Mouse (Mus musculus) stomach, embryonic 14.5 days (tissue): Measurements from ENCODE around the gene Cyp4f17. TPM values are rescaled to one million over a fixed set of nuclear protein-coding genes. Genes with fewer than 3 reads are reported as not detected.
"Not testable (repeated sequence)": the region's sequence is repeated elsewhere in the genome, so short reads cannot be mapped to it uniquely, and the experiment has no call there.

ENCODE experiments used
- ATAC-seq: fragments of 200-750 bp; cut with Nextera tagmentation; 2 replicates; pipeline ENCODE4 v1.8.0; 2017; ENCODE audit warnings: low read depth, moderate TSS enrichment; ENCODE audit not compliant: insufficient number of reproducible peaks, insufficient read depth, low FRiP score
- H3K27ac ChIP-seq: fragments of 300-500 bp; sonication (generic); 2 replicates; pipeline ENCODE4 v1.5.1; 2014; ENCODE audit warnings: mild to moderate bottlenecking, low read length, moderate library complexity, mixed read lengths
- H3K27me3 ChIP-seq: fragments of 300-500 bp; sonication (generic); 2 replicates; pipeline ENCODE4 v1.6.1; 2014; ENCODE audit warnings: low read length, control low read depth, mixed read lengths; ENCODE audit not compliant: control insufficient read depth, insufficient read depth
- H3K36me3 ChIP-seq: fragments of 300-500 bp; sonication (generic); 2 replicates; pipeline ENCODE4 v1.6.1; 2014; ENCODE audit warnings: mild to moderate bottlenecking, control low read depth, low read length, moderate library complexity, mixed read lengths; ENCODE audit not compliant: control insufficient read depth, insufficient read depth
- H3K4me1 ChIP-seq: fragments of 300-500 bp; sonication (generic); 2 replicates; pipeline ENCODE4 v1.6.1; 2014; ENCODE audit warnings: low read length, control low read depth, mixed read lengths; ENCODE audit not compliant: control insufficient read depth, insufficient read depth
- H3K4me2 ChIP-seq: fragments of 300-500 bp; sonication (generic); replicated peaks from 2 replicates; pipeline ENCODE4 v1.6.1; 2014; ENCODE audit warnings: low read depth, low read length, control low read depth
- H3K4me3 ChIP-seq: fragments of 300-500 bp; sonication (generic); 2 replicates; pipeline ENCODE4 v1.5.1; 2014; ENCODE audit warnings: low read depth, low read length, control low read depth
- H3K9ac ChIP-seq: fragments of 300-500 bp; sonication (generic); replicated peaks from 2 replicates; pipeline ENCODE4 v1.6.1; 2014; ENCODE audit warnings: low read depth, mild to moderate bottlenecking, control low read depth, low read length, moderate library complexity, mixed read lengths
- H3K9me3 ChIP-seq: fragments of 300-500 bp; sonication (generic); 2 replicates; pipeline ENCODE4 v1.6.1; 2016; ENCODE audit warnings: low read depth, low read length, control low read depth; ENCODE audit not compliant: control insufficient read depth
- WGBS: fragments of 180-500 bp; shearing (Covaris S2); extraction: QIAGEN DNeasy Blood & Tissue Kit; methylation state at CpG from one replicate; pipeline ENCODE4 v1.1.7; 2014; 5-methylcytosine and 5-hydroxymethylcytosine counted together
- polyA plus RNA-seq: library from polyadenylated mRNA; unstranded; fragments of >200 nt; fragmentation: Nextera tagmentation; extraction: Ambion mirVana; gene quantifications from 2 replicates; pipeline ENCODE4 v1.2.1, GENCODE M21; 2014

The Cyp4f17 gene
- polyA plus RNA-seq, 1 experiment from 2014 or later, result 10.6 TPM

- WGBS, result 83% methylated on average over 5 of the region's 5 CpGs
- no peak overlapping the region for H3K9ac ChIP-seq
- H3K27me3 ChIP-seq, result no peaks in the 10 kb centered on the region
- no peaks in the 10 kb centered on the region; the same call in 1 of the 2 replicates for H3K36me3 ChIP-seq
- no peak for ATAC-seq
- H3K9me3 ChIP-seq, result no peaks in the 10 kb centered on the region
- no peak overlapping the region for H3K4me3 ChIP-seq
- no peak overlapping the region for H3K27ac ChIP-seq
- no peaks in the 10 kb centered on the region for H3K4me1 ChIP-seq
- no peak overlapping the region for H3K4me2 ChIP-seq
Observed at GRCm38 (mm10) chr17:32521981-32522380, 16.1 kb downstream of the Cyp4f17 start.

GRCm38 (mm10) chr17:32522386-32522785 lies 16.5 kb downstream of the Cyp4f17 start:
- H3K4me3 ChIP-seq, result no peak overlapping the region
- no peaks in the 10 kb centered on the region for H3K9me3 ChIP-seq
- no peak overlapping the region for H3K4me2 ChIP-seq
- no peak overlapping the region for H3K9ac ChIP-seq
- ATAC-seq, result no peak
- H3K27ac ChIP-seq, result no peak overlapping the region
- no peaks in the 10 kb centered on the region for H3K27me3 ChIP-seq
- H3K4me1 ChIP-seq, result no peaks in the 10 kb centered on the region
- no peaks in the 10 kb centered on the region; the same call in 1 of the 2 replicates for H3K36me3 ChIP-seq
- 91% methylated on average over 4 of the region's 4 CpGs for WGBS

GRCm38 (mm10) chr17:32522816-32523215 lies 17.0 kb downstream of the Cyp4f17 start:
- Histone ChIP-seq H3K4me1 (no peaks in the 10 kb centered on the region), H3K4me3 (no peak overlapping the region), H3K9me3 (no peaks in the 10 kb centered on the region), H3K9ac (no peak overlapping the region), H3K27ac (no peak overlapping the region), H3K4me2 (no peak overlapping the region), H3K36me3 (no peaks in the 10 kb centered on the region; the same call in 1 of the 2 replicates), H3K27me3 (no peaks in the 10 kb centered on the region)
- WGBS, result 87% methylated on average over 5 of the region's 5 CpGs
- ATAC-seq, result no peak

- Histone ChIP-seq H3K4me2 (no peak overlapping the region), H3K9me3 (no peaks in the 10 kb centered on the region), H3K27me3 (no peaks in the 10 kb centered on the region), H3K9ac (no peak overlapping the region), H3K4me3 (no peak overlapping the region), H3K27ac (no peak overlapping the region), H3K4me1 (no peaks in the 10 kb centered on the region), H3K36me3 (no peaks in the 10 kb centered on the region; the same call in 1 of the 2 replicates)
- WGBS, result 87% methylated on average over 11 of the region's 11 CpGs
- ATAC-seq, result no peak
Observed at GRCm38 (mm10) chr17:32523895-32524294, 18.0 kb downstream of the Cyp4f17 start.

GRCm38 (mm10) chr17:32526341-32526740 lies 20.5 kb downstream of the Cyp4f17 start:
- not testable (repeated sequence) for H3K9me3 ChIP-seq, ATAC-seq, H3K4me1 ChIP-seq, H3K4me2 ChIP-seq, H3K4me3 ChIP-seq, H3K36me3 ChIP-seq, H3K27ac ChIP-seq, H3K9ac ChIP-seq, H3K27me3 ChIP-seq
- WGBS, result 86% methylated on average over 1 of the region's 1 CpGs

GRCm38 (mm10) chr17:32527748-32528147 lies 21.9 kb downstream of the Cyp4f17 start:
- H3K27me3 ChIP-seq, result no peaks in the 10 kb centered on the region
- no peaks in the 10 kb centered on the region for H3K9me3 ChIP-seq
- no peak for ATAC-seq
- no peaks in the 10 kb centered on the region; the same call in 1 of the 2 replicates for H3K36me3 ChIP-seq
- no peak overlapping the region for H3K4me3 ChIP-seq
- H3K27ac ChIP-seq, result no peak overlapping the region
- 86% methylated on average over 11 of the region's 11 CpGs for WGBS
- no peaks in the 10 kb centered on the region for H3K4me1 ChIP-seq
- no peak overlapping the region for H3K9ac ChIP-seq
- no peak overlapping the region for H3K4me2 ChIP-seq

GRCm38 (mm10) chr17:32528408-32529337 lies 22.8 kb downstream of the Cyp4f17 start:
- Histone ChIP-seq H3K4me2 (peak overlapping the region; percentile 33), H3K9me3 (no peaks in the 10 kb centered on the region), H3K4me3 (peak overlapping the region; percentile 25), H3K4me1 (no peaks in the 10 kb centered on the region), H3K27me3 (no peaks in the 10 kb centered on the region), H3K36me3 (no peaks in the 10 kb centered on the region; the same call in 1 of the 2 replicates), H3K9ac (no peak overlapping the region), H3K27ac (no peak overlapping the region)
- WGBS, result 21% methylated on average over 26 of the region's 26 CpGs
- ATAC-seq, result peak; percentile 81

GRCm38 (mm10) chr17:32532356-32532755 lies 26.5 kb downstream of the Cyp4f17 start:
- H3K27me3 ChIP-seq, H3K27ac ChIP-seq, H3K9ac ChIP-seq, H3K4me1 ChIP-seq, H3K36me3 ChIP-seq, H3K9me3 ChIP-seq, ATAC-seq, H3K4me3 ChIP-seq, H3K4me2 ChIP-seq: not testable (repeated sequence)
- WGBS, result 40% methylated on average over 4 of the region's 4 CpGs
